Mouse (Mus musculus) urinary bladder, postnatal 10 days (tissue): ENCODE data around the gene Mfap4.

Source experiments
- DNase-seq: peaks from one replicate; pipeline ENCODE4 v3.0.0; 2022; ENCODE audit warnings: low spot score

The Mfap4 gene

GRCm38 (mm10) chr11:61518871-61519270, 33.6 kb downstream of the Mfap4 start:
- DNase-seq: no peak

GRCm38 (mm10) chr11:61519484-61520107, 34.4 kb downstream of the Mfap4 start:
- DNase-seq: no peak

- no peak for DNase-seq
These were observed 41.6 kb downstream of the Mfap4 start for GRCm38 (mm10) chr11:61526872-61527271.

- DNase-seq: no peak
These were observed 44.1 kb downstream of the Mfap4 start for GRCm38 (mm10) chr11:61529268-61529713.

GRCm38 (mm10) chr11:61532820-61533219, 47.6 kb downstream of the Mfap4 start:
- no peak for DNase-seq

GRCm38 (mm10) chr11:61533571-61533970, 48.3 kb downstream of the Mfap4 start:
- DNase-seq: no peak

GRCm38 (mm10) chr11:61535530-61535929, 50.3 kb downstream of the Mfap4 start:
- DNase-seq: no peak

- DNase-seq: no peak
These were observed 51.7 kb downstream of the Mfap4 start for GRCm38 (mm10) chr11:61536952-61537351.

- DNase-seq: no peak
These were observed 52.1 kb downstream of the Mfap4 start for GRCm38 (mm10) chr11:61537362-61537761.
